Mouse (Mus musculus): ENCODE results near the gene Ppp2r2d. TPM values are rescaled to one million over a fixed set of nuclear protein-coding genes. Genes with fewer than 3 reads are reported as not detected.

Ppp2r2d gene
- polyA plus RNA-seq (2021): 45.3 TPM

DNA sequence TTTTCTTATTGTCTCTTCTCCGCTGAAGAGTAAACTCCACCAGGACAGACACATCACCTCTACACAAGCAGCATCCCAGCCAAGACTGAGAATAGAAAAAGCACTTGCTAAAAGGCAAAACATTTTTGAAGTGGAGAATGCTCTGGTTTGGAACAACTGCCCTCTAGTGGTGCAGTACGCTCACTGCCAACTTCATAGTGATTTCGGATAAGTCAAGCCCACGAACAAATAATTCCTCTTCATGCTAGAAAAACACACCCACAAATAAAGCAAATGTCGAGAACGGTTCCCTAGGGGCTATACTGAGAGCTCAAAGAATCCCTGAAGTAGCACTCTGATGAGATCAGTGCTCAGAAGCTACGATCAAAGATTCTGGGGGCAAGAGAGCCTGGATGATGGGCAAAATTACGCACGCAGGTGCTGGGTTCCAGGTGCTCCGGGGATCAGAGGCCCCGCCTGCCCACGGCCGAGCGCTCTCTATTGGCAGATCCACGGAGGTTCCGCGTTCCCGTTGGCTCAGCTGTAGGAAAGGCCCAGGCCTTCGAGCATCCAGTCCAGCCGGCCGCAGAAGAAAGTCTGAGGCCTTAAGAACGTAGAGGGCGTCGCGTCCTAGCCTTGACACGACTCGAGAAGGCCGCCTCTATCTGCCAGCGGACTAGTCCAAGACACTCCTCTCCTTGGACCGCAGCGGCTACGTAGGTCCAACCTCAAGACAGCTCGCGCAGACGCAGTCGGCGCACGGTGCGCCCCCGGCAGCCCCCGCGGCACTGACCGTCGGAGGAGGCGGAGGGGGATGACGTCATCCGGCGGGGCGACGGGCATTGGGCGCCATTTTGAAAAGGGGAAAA lies at the start of gene Ppp2r2d, which contains the start of gene Mapk1ip1:
TSS of gene Ppp2r2d (plus strand) at position 536 of the 848 bp plus-strand sequence.
TSS of gene Mapk1ip1 (minus strand) at position 730 of the 848 bp plus-strand sequence.
- DNase-seq (ENCODE audit: low read depth, low spot score) (peak; percentile 68), ATAC-seq (peak; percentile 84)
- POLR2A ChIA-PET: interaction anchor here (1.4 to 1.5 kb wide), 2 partner anchors 10 to 62 kb away, joined by 3 to 4 read pairs; no protein-coding TSS in a partner anchor
- TF ChIP-seq CTCF (IDR thresholded peaks at IDR 0.05): peak; percentile 91
- in situ Hi-C loops (cut with MboI; ENCODE audit: low pct_unique_long_range_greater_than_20kb): loop anchor here (25.0 kb wide), 1 partner anchor 367 kb away; the partner anchor contains the start of genes Lrrc27 and Stk32c
- H3K27me3 ChIP-seq: no peaks in the 10 kb centered on the region
- CTCF ChIA-PET: interaction anchor here (0.7 to 6.5 kb wide), 7 partner anchors 10 to 77 kb away, joined by 3 to 74 read pairs (median 4); no protein-coding TSS in a partner anchor

DNA sequence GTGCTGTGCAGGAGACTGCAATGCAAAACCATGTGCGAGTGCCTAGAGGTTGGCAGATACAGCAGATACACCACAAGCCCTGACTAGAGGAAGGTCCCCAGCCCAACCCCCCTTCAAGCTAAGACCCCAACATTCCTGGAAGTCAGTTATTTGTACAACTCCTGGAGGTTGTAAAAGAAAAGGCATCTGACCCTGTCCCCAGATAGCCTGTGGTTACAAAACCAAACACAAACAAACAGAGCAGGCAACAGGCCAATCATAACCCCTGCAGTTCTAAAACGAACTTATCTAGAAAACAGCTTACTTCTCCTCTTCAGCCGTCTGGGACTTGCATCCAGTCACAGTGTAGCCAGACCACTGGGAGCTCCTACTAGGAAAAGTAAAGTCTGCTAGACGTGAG lies 42.5 kb upstream of the Ppp2r2d start:
- TF ChIP-seq CTCF (IDR thresholded peaks at IDR 0.05): no peak
- ATAC-seq: no peak
- ChIA-PET CTCF (interaction anchor here (2.0 kb wide), 1 partner anchor 11 kb away, joined by 5 read pairs; no protein-coding TSS in a partner anchor), POLR2A (no interaction called here)
- DNase-seq (ENCODE audit: low read depth, low spot score): no peak
- no peaks in the 10 kb centered on the region for H3K27me3 ChIP-seq
- in situ Hi-C loops (cut with MboI; ENCODE audit: low pct_unique_long_range_greater_than_20kb): no loop called here

DNA sequence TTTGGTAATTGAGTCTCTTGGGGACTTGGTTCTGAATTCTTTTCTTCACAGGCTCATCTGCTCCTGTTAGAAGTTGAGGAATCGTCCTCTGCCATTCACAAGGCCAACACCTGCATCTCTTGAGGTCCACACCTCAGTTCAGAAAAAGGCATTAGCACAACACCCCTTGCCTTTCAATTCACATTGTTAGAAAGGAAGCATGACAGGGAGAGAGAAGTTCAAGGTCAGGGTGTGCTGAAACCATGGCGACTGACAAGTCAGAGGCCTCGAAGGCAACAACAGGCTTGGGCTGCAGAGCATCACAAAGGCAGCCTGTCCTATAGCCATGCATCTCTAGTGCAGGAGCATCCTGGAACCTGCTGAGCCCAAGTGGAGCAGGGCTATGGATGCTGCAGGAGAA lies 38.7 kb upstream of the Ppp2r2d start:
- in situ Hi-C loops (cut with MboI; ENCODE audit: low pct_unique_long_range_greater_than_20kb): no loop called here
- ATAC-seq: no peak

DNA sequence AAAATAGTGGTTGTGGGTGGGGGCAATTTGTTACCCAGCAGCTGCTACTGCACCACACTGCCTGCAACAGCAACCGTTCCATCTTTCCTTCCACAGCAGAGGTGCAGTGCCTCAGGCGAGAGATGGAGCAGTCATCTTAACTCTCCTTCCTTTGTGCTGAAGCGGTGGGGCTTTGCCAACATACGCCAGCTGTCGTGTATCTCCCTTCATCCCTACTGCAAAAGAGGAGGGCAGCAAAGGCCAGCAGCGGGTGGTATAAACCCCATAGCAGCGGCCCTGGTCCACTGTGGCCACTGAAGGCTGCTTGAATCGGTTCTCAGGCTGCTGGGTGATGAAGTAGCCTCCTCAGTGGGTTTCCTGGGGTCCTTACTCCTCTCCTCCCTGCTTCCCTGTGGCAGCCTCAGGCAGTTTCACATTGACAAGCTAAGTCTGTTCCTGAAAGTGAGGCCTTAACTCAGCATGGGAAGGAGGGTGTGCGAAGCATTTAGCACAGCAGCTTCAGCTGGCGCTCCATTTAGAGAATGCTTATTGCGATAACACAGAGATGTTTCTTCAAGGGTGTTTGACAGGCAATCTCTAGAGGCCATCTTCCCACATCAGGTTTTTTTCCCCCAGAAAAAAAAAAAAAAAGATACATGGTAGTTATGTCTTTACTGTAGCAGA lies 32.5 kb upstream of the Ppp2r2d start:
- DNase-seq (ENCODE audit: low read depth, low spot score): no peak
- no peak for TF ChIP-seq CTCF (IDR thresholded peaks at IDR 0.05)
- POLR2A ChIA-PET: no interaction called here
- CTCF ChIA-PET: interaction anchor here (1.3 kb wide), 1 partner anchor 16 kb away, joined by 3 read pairs; no protein-coding TSS in a partner anchor
- in situ Hi-C loops (cut with MboI; ENCODE audit: low pct_unique_long_range_greater_than_20kb): no loop called here
- H3K27me3 ChIP-seq: no peaks in the 10 kb centered on the region
- no peak for ATAC-seq

More for the DNA sequence above, 38.7 kb upstream of the Ppp2r2d start:
- no peak for DNase-seq (ENCODE audit: low read depth, low spot score)
- POLR2A ChIA-PET: no interaction called here
- H3K27me3 ChIP-seq: no peaks in the 10 kb centered on the region
- CTCF ChIA-PET: no interaction called here
- no peak for TF ChIP-seq CTCF (IDR thresholded peaks at IDR 0.05)

DNA sequence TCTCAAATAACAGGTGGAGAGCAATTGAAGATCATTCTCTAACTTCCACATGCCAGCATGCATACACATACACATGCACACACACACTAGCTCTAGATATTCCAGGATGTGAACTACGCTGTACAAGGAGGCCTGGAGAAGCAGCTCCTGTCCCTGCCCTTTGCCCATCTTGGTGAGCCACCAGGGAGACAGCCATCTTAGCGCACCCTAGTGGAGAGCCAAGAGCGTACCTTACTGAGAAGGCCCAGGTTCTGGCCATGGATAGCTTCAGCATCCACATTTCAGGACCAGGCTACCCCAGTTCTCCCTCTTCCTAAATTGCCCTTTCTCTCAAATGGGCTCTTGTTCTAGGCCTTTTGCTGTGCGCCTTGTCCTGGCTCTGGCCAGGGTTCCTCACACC lies 27.6 kb upstream of the Ppp2r2d start:
- ATAC-seq (no peak), DNase-seq (ENCODE audit: low read depth, low spot score) (no peak)
- in situ Hi-C loops (cut with MboI; ENCODE audit: low pct_unique_long_range_greater_than_20kb): no loop called here
- POLR2A ChIA-PET: no interaction called here
- no peaks in the 10 kb centered on the region for H3K27me3 ChIP-seq
- CTCF ChIA-PET: interaction anchor here (4.0 kb wide), 1 partner anchor 10 kb away, joined by 17 read pairs; no protein-coding TSS in a partner anchor
- no peak for TF ChIP-seq CTCF (IDR thresholded peaks at IDR 0.05)

DNA sequence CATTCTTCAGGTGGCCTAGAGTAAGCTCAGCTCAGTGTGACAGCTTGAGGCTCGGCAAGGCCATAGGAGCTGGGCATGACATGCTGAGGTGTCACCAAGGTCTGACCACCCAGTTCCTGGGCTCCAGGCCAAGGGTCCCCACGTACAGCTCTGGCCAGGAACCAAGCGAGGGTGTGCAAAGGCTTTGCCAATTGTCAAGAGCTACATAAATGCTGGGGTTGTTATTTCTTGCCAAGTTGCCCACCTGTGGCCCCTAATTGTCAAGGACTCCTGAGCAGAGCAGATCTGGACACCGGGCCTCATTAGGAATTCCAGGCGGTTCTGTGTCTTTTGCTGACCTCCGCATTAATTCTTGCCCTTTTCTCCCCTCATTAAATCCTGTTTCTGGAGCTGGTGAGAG lies 21.5 kb upstream of the Ppp2r2d start:
- TF ChIP-seq CTCF (IDR thresholded peaks at IDR 0.05): no peak
- ATAC-seq: no peak
- in situ Hi-C loops (cut with MboI; ENCODE audit: low pct_unique_long_range_greater_than_20kb): no loop called here
- no peak for DNase-seq (ENCODE audit: low read depth, low spot score)
- POLR2A ChIA-PET: interaction anchor here (0.7 kb wide), 1 partner anchor 121 kb away, joined by 3 read pairs; no protein-coding TSS in a partner anchor
- no peaks in the 10 kb centered on the region for H3K27me3 ChIP-seq
- CTCF ChIA-PET: interaction anchor here (0.9 kb wide), 1 partner anchor 1347 kb away, joined by 3 read pairs; no protein-coding TSS in a partner anchor

DNA sequence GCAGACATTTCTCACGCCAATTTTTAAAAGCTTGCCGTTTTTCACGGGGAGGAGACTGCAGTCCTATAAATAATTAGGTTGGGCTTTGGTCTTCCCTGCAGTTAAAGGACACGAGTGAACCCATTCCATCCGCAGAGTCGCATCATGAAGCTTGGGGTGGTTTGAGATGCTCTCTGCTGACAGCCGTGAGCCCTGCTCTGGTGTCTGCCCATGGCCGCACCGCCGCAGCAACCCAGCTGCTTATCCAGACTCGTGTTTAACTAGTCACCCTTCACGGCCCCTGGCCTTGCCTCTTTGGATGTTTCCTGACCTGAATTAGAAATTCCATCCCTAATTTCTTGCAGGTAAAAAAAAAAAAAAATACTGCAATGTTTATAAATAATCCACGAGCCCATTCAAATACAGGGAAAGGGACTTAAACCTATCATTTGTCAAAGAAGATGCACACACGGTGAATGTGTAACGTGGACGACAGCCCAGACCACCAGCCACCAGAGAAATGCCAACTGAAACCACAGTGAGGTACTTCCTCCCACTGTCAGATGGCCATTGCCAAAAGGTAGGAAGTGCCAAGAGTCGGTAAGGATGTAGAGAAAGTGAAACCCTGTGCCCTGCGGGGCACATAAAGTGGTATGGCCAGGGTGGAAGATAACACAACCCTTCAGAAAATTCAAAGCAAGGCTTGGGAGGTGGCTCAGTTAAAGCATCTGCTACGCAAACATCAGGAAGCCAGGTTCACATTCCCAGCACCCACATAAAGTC lies 20.7 kb upstream of the Ppp2r2d start:
- ChIA-PET CTCF (interaction anchor here (0.9 kb wide), 1 partner anchor 1348 kb away, joined by 3 read pairs; no protein-coding TSS in a partner anchor), POLR2A (interaction anchor here (0.7 kb wide), 1 partner anchor 120 kb away, joined by 3 read pairs; no protein-coding TSS in a partner anchor)
- no peaks in the 10 kb centered on the region for H3K27me3 ChIP-seq
- DNase-seq (ENCODE audit: low read depth, low spot score): no peak
- in situ Hi-C loops (cut with MboI; ENCODE audit: low pct_unique_long_range_greater_than_20kb): loop anchor here (25.0 kb wide), 1 partner anchor 387 kb away; the partner anchor contains the start of genes Lrrc27 and Stk32c
- ATAC-seq: no peak
- no peak for TF ChIP-seq CTCF (IDR thresholded peaks at IDR 0.05)

DNA sequence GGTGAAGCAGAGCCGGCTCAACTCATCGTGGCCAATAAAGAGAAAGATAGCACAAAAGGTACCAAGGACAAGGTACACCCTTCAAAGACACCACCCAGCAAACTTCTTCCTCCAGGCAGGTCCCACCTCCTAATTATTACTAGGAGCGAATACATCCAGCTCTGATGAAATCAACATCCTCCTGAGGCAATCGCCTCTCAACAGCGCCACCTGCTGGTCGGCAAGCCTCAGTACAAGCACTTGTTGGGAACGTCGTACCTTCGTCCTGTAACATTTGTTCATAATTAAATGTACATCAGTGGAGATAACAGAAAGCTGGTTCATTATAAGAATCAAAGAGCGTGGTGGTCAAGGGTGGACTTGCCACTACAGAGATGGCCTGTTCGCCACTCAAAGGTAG lies 18.1 kb upstream of the Ppp2r2d start:
- ATAC-seq: peak; percentile 73
- ChIA-PET POLR2A (no interaction called here), CTCF (interaction anchor here (1.0 to 2.9 kb wide), 7 partner anchors 10 to 1350 kb away, joined by 3 to 17 read pairs (median 7); no protein-coding TSS in a partner anchor)
- H3K27me3 ChIP-seq: no peaks in the 10 kb centered on the region
- peak; percentile 96 for TF ChIP-seq CTCF (IDR thresholded peaks at IDR 0.05)
- in situ Hi-C loops (cut with MboI; ENCODE audit: low pct_unique_long_range_greater_than_20kb): loop anchor here (25.0 kb wide), 1 partner anchor 384 kb away; the partner anchor contains the start of genes Lrrc27 and Stk32c
- DNase-seq (ENCODE audit: low read depth, low spot score): no peak

DNA sequence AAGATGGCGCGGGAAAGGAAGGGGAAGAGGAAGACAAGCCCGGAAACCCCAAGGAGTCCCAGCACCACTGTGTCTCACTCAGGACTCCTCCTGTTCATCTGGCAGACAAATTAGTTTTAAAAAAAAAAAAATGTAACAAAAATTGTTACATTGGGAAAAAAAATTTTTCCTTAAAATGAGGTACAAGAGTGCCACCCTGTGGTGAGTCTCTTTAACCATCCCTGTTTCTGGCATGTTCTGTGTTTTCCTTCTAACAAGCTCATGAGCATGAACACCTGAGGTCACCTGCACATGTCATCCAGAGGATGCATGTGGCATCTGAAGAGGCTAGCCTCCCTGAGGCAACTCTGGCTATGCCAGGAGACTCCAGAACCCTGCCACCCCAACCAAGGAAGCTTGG lies 10.9 kb upstream of the Ppp2r2d start:
- peak; percentile 45 for TF ChIP-seq CTCF (IDR thresholded peaks at IDR 0.05)
- H3K27me3 ChIP-seq: no peaks in the 10 kb centered on the region
- ChIA-PET POLR2A (interaction anchor here (0.6 kb wide), 1 partner anchor 1534 kb away, joined by 3 read pairs; no protein-coding TSS in a partner anchor), CTCF (interaction anchor here (1.1 to 2.8 kb wide), 6 partner anchors 10 to 1358 kb away, joined by 3 to 15 read pairs (median 4); partner anchors contain the start of genes Mapk1ip1 and Ppp2r2d)
- no peak for DNase-seq (ENCODE audit: low read depth, low spot score)
- no peak for ATAC-seq
- in situ Hi-C loops (cut with MboI; ENCODE audit: low pct_unique_long_range_greater_than_20kb): loop anchor here (25.0 kb wide), 1 partner anchor 377 kb away; the partner anchor contains the start of genes Lrrc27 and Stk32c

All from Patski (cell line).